Mouse (Mus musculus) embryonic fibroblast, embryonic 13.5 days (primary cell): ENCODE results near the gene Agap1.

Experiments
- CTCF ChIP-seq: IDR thresholded peaks from 2 replicates; pipeline ENCODE4 v1.5.1; 2011; ENCODE audit warnings: mild to moderate bottlenecking, control low read depth, low read length, moderate library complexity, borderline replicate concordance; ENCODE audit not compliant: insufficient read depth
- POLR2A ChIP-seq: IDR thresholded peaks from 2 replicates; pipeline ENCODE4 v1.6.1; 2011; ENCODE audit warnings: low read depth, mild to moderate bottlenecking, control low read depth, low read length, moderate library complexity

GRCm38 (mm10) chr1:89557401-89557800 lies 102.8 kb downstream of the Agap1 start:
- TF ChIP-seq CTCF (no peak), POLR2A (no peak)
